Mouse (Mus musculus) inflammation-experienced regulatory T-cells, adult 6 months (primary cell): ENCODE data around the gene Clasp1. TPM values are rescaled to one million over a fixed set of nuclear protein-coding genes. Genes with fewer than 3 reads are reported as not detected.

Experiments
- ATAC-seq: one replicate; pipeline ENCODE4 v1.8.0; 2017
- polyA plus RNA-seq, 3 experiments: library from polyadenylated mRNA; unstranded; fragments of 100-300 nt; shearing (Covaris generic); gene quantifications; one replicate each; pipeline ENCODE4 v1.2.1; 2017

The Clasp1 gene
- polyA plus RNA-seq, 3 experiments from 2014 or later = 40.7 to 65.0 (median 41.0) TPM

DNA sequence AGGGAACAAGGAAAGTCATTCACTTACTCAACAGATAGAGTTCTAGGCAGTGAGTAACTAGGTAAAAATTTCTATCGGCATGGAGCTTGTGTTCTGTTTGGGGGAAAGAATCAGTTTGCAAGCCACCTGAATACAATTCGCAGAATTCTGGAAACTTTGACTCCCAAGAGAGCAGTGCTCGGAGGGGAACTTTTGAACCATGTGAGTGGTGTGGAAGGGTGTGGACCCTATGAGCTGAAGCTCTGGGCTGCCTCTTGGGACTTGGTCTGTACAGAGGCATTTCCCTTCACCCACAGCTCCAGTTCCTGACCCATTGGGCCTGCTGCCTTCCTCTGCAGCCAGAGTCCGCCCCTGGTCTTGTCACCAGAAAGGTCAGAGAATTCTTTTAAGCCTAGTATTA, 64.7 kb downstream of the Clasp1 start:
- no peak for ATAC-seq

GRCm38 (mm10) chr1:118454817-118455216, 66.0 kb downstream of the Clasp1 start:
- no peak for ATAC-seq

GRCm38 (mm10) chr1:118457256-118457882, 68.5 kb downstream of the Clasp1 start:
- ATAC-seq = no peak

DNA sequence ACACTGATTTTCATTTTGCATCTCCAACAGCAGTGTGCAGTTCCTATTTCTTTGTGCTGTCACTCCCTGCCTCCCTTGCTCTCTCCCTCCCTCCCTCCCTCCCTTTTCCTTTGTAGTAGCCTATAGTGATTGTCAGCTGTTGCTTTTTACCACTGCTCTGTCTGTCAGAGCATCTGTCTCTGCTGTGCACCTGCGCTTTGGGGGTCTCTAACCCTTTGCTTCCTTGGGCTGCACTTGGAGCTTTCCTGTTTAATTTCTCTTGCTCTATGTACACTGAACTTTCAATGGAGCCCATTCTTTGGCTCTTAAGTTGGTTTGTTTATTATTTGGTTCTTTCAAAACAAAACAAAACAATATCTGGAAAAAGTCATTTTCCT, 69.0 kb downstream of the Clasp1 start:
- no peak for ATAC-seq

- ATAC-seq = no peak
Observed at GRCm38 (mm10) chr1:118458279-118458678, 69.4 kb downstream of the Clasp1 start.

- peak; percentile 91 for ATAC-seq
Observed at GRCm38 (mm10) chr1:118458963-118459920, 70.4 kb downstream of the Clasp1 start.

DNA sequence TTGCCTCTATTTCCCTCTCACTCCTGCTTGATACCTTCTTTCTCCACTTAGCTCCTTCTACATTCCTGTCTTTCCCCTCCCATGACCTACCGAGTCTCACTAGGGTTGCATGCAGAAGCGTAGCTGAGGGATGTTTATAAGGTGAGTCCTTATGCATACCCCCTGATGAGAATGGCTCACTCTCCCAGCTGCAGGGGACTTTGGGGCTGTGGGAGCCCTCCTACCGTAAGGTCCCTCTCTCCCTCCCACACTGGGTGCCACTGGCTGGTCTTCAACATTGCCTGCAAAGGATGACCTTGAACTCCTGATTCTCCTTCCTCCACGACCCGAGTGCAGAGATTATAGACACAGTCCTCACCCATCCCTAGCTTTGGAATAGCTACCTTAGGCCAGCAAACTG, 71.9 kb downstream of the Clasp1 start:
- no peak for ATAC-seq

DNA sequence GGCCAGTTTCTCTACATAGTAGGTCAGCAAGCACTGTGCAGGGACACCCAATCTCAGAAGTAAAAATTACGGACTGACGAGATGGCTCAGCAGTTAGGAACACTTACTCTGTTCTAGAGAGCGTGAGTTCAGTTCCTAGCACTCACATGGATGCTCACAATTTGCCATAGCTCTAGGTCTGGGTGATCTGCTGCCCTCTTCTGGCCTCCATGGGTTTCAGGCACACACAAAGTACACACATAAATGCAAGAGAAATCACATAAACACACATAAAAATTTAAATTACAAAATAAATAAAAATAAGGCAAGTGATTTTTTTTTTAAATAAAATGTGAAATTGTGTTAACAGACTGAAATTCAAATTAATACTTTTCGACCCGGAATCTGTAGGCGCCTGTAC, 77.2 kb downstream of the Clasp1 start:
- no peak for ATAC-seq

- no peak for ATAC-seq
Observed at GRCm38 (mm10) chr1:118472386-118472785, 83.5 kb downstream of the Clasp1 start.

DNA sequence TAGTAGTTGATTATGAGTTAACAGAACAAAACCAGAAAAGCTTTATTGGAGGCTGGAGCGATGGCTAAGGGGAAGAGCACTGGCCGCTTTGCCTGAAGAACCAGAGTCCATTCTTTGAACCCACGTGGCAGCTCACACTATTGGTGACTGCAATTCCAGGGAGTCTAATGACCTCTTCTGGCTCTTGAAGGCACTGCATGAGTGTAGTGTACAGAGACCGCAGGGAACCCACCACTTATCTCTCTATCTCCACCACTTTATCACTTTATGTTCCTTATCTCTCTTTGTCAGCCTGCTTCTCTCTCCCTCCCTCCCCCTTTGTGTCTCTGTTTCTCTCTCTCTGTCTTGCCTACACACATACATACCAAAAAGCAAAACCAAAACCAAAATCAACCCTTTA, 88.1 kb downstream of the Clasp1 start:
- ATAC-seq = peak; percentile 87

DNA sequence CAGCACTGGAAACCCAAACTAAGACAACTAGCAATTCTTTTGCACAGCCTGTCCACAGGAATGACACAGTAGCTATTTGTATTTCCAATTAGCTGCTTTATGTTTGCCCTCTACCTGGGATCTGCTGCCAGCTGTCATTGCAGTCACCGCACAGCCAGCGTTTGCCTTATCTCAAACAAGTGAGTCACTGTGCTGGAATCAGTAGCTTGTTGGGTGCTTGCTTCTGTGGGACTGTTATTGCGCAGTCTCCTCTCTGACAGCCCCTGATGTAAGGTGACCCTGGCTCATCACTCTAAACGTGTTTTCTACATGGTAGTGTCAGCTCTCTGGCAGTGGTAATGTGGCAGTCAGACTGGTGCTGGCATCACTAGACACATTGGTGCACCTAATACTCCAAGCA, 90.4 kb downstream of the Clasp1 start:
- ATAC-seq = no peak

DNA sequence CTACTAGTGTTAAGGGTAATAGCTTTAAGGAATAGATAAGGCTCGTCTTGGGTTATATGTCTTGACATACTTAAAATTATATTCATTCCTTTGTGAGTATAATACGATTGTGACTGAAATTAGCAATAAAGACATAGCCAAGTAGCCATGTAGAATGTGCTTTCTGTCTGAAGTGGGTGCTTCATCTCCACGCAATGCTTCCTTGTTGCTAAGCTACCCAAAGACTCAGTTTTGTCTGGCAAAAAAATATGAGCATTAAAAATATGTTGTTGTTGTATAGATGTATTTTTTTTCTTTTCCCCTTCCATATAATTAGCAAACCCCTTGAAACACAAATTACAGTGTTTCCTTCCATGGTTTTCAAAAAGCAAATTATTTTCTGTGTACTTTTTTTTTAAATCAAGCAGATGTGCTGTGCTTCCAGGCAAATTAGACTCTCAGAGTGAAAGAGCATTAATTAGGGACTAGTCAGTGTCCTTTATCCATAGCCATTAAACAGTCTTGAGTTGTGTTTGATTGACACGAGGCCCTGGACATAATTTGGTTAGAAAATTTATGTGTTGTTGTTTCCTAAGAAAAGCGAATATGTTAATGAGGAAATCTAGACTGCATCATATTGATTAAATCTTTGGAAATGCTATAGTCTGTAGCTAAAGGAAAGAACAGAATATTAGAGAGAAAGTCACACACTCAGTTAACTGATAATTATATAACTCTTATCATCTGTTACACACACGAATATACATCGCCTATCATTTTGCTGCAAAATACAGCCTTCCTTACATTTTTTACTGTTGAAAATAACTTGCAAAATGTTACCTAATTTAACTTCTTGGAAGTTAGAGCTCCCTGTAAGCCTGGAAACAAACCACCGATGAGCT, 91.9 kb downstream of the Clasp1 start:
- no peak for ATAC-seq

DNA sequence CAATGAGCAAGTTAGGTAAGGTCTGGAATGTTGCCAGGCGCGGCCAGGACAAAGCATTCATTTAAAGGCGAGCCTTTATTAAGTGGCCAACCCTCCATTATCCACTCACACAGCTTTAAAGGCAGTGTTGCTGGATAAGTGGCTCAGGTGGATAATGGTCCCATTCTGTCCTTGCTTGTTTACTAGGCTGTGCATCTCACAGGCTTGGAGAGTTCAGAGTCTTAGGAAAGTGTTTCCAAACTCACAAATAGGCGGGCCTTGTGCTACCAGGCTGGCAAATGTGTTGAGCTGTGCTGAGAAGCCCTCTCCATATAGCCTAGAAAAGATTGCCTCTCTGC, 92.5 kb downstream of the Clasp1 start:
- no peak for ATAC-seq

DNA sequence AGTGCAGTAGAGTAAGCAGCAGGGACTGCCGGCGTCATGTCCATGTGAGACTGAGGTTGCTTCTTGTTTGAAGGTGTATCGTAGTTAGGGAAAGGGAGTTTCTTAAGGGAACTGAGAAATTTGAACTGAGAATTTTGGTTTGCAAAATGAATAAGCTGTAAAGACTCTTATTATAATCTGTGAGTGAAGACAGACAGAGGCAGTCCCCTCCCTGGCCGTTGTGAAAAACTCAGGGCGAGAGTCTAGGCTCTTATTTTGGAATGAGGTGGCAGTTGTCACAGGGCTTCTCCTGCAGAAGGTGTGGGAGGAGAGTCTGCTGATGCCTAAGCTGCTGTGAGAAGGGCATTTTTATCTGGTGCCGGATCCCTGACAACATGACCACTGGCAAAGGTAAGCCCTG, 92.8 kb downstream of the Clasp1 start:
- no peak for ATAC-seq

- no peak for ATAC-seq
Observed at GRCm38 (mm10) chr1:118482285-118483019, 93.6 kb downstream of the Clasp1 start.

DNA sequence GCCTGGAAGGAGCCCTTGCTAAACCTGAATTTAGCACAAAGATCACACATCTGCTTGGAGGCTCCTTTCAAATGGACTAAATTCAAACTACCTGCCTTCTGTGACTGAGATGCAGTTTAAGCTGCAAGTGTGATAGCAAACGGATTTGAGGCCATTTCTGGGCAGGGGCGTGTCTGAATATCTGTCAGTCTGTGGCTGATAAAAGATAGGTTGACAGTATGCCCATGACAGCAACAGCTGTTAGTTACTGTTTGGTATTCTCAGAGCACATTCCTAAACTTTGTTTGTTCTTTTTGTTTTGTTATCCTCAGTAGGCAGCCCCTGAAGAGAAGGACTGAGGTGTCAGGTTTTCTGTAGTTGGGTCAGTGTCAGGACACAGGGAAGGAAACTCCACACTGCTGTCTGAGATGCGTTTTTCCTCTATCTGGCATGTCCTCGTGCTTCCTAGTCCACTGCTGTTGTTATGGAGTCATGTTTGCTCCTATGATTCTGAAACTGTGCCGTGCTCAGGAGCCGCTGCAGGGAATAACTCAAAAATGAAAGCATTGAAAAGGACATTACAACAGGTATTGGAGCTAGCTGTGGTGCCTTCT, 94.7 kb downstream of the Clasp1 start:
- ATAC-seq = no peak

GRCm38 (mm10) chr1:118485572-118485971, 96.7 kb downstream of the Clasp1 start:
- no peak for ATAC-seq

- no peak for ATAC-seq
Observed at GRCm38 (mm10) chr1:118486021-118486420, 97.2 kb downstream of the Clasp1 start.

DNA sequence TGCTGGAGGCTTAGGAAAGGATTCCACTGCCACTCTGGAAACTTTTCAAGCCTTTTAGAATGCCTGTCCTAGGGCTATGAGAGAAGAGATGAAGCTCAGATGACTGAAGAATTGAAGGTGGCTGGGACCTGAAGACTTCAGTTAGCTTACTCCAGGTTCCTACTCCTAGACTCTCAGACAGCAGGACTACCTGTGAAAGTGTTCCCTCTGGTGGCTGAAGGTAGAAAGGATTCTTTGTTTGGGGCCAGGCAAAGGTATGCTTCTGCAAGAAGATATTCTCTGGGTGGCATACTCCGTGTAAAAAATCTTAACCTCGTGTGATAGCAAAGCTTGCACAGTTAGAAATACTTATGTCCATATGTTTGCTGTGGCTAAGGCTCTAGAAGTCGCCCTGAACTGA, 104.0 kb downstream of the Clasp1 start:
- no peak for ATAC-seq

DNA sequence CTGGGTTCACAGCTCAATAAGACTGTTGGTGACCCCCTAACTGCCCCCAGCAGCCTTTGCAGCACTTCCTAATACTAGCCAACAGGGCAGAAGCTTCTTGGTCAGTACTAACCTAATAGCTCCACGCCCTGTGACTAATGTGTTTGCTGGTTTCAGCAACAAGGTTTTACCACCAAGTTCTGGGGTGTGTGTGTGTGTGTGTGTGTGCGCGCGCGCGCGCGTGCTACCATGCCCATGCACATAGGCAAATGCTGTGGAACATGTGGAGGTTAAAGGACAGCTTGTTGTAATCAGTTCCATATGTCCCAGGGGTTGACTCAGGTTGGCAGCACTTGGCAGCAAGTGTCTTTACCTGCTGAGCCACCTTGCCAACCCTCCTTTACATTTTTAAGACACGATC, 105.7 kb downstream of the Clasp1 start:
- no peak for ATAC-seq

DNA sequence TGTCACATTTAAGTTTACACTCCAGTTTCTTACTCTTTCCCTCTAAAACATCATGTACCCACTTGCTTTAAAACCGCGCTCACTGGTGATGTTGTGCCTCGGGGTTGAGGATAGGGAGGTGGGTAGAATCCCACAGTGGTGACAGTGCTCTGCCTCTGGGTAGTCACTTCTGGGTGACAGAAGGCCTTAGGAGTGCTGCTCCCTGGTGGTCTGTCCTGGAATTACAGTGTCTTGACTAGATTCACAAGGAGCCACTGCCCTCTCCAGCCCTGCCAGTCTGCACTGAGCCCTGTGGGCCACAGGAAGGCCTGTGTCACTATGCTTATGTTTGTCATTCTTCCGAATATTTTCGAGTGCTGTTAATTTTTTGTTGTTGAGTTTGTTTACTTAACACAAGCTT, 109.5 kb downstream of the Clasp1 start:
- ATAC-seq = peak; percentile 94

GRCm38 (mm10) chr1:118500606-118501005, 111.7 kb downstream of the Clasp1 start:
- ATAC-seq = no peak
